Mouse (Mus musculus) cortical plate, adult 2 months (tissue): ENCODE measurements around the gene 9530077C05Rik. TPM values are rescaled to one million over a fixed set of nuclear protein-coding genes. Genes with fewer than 3 reads are reported as not detected.
A peak's percentile ranks its signal among the peaks of the same experiment; 100 is the strongest.

ENCODE experiments used
- H3K27ac ChIP-seq: fragments of 200-500 bp; 2 replicates; pipeline ENCODE4 v1.5.1; 2012; ENCODE audit warnings: low read length, control low read depth, inconsistent platforms; ENCODE audit not compliant: insufficient read depth
- H3K4me1 ChIP-seq: fragments of 200-500 bp; 2 replicates; pipeline ENCODE4 v1.6.1; 2011; ENCODE audit warnings: low read length; ENCODE audit not compliant: control insufficient read depth, insufficient read depth
- H3K4me3 ChIP-seq: fragments of 200-500 bp; 2 replicates; pipeline ENCODE4 v1.5.1; 2011; ENCODE audit warnings: mild to moderate bottlenecking, low read length, control low read depth; ENCODE audit not compliant: insufficient read depth
- CTCF ChIP-seq: fragments of 200-500 bp; IDR thresholded peaks from 2 replicates; pipeline ENCODE4 v1.5.1; 2011; ENCODE audit warnings: mild to moderate bottlenecking, control low read depth, low read length; ENCODE audit not compliant: insufficient read depth; ENCODE audit errors: extremely low read depth
- POLR2A ChIP-seq: fragments of 200-500 bp; IDR thresholded peaks from 2 replicates; pipeline ENCODE4 v1.6.1; 2011; ENCODE audit warnings: mild to moderate bottlenecking, low read length, control low read depth; ENCODE audit not compliant: insufficient read depth; ENCODE audit errors: extremely low read depth
- polyA plus RNA-seq: library from polyadenylated mRNA; depleted of rRNA; stranded (reverse); fragments of >200 nt; gene quantifications from 2 replicates; pipeline ENCODE4 v1.2.3, GENCODE M21; 2012; rRNA removed

Gene 9530077C05Rik
- polyA plus RNA-seq, 1 experiment, result 8.1 TPM

- TF ChIP-seq CTCF (no peak), POLR2A (peak; percentile 87)
- Histone ChIP-seq H3K27ac (no peak within 1 kb of the TSS), H3K4me3 (peak within 1 kb of the TSS; percentile 63), H3K4me1 (peaks cover 2% of the 10 kb centered on the region)
Measured at GRCm38 (mm10) chr9:22475424-22475868, 64.1 kb downstream of the 9530077C05Rik start, which contains the start of gene Bbs9. TSS of gene Bbs9 (plus strand) at chr9:22475715.

- Histone ChIP-seq H3K4me3 (peak overlapping the region; percentile 63), H3K27ac (no peak overlapping the region), H3K4me1 (peaks cover 2% of the 10 kb centered on the region)
- TF ChIP-seq CTCF (no peak), POLR2A (no peak)
Measured at GRCm38 (mm10) chr9:22476265-22476664, 65.0 kb downstream of the 9530077C05Rik start.

GRCm38 (mm10) chr9:22478946-22479345, 67.6 kb downstream of the 9530077C05Rik start:
- Histone ChIP-seq H3K4me3 (no peak overlapping the region), H3K4me1 (peaks cover 2% of the 10 kb centered on the region), H3K27ac (no peak overlapping the region)
- TF ChIP-seq POLR2A (no peak), CTCF (no peak)

- Histone ChIP-seq H3K4me1 (no peaks in the 10 kb centered on the region), H3K27ac (no peak overlapping the region), H3K4me3 (no peak overlapping the region)
- TF ChIP-seq CTCF (no peak), POLR2A (no peak)
Measured at GRCm38 (mm10) chr9:22483866-22484561, 72.7 kb downstream of the 9530077C05Rik start.

GRCm38 (mm10) chr9:22484562-22485308, 73.4 kb downstream of the 9530077C05Rik start:
- H3K4me3 ChIP-seq, result no peak overlapping the region
- H3K27ac ChIP-seq, result no peak overlapping the region
- no peaks in the 10 kb centered on the region for H3K4me1 ChIP-seq
- no peak for TF ChIP-seq POLR2A
- TF ChIP-seq CTCF, result no peak

GRCm38 (mm10) chr9:22486211-22486610, 74.9 kb downstream of the 9530077C05Rik start:
- TF ChIP-seq POLR2A, result no peak
- TF ChIP-seq CTCF, result no peak
- no peaks in the 10 kb centered on the region for H3K4me1 ChIP-seq

GRCm38 (mm10) chr9:22488963-22489362, 77.7 kb downstream of the 9530077C05Rik start:
- TF ChIP-seq CTCF (no peak), POLR2A (no peak)

More at GRCm38 (mm10) chr9:22486211-22486610, 74.9 kb downstream of the 9530077C05Rik start:
- Histone ChIP-seq H3K4me3 (no peak overlapping the region), H3K27ac (no peak overlapping the region)

More at GRCm38 (mm10) chr9:22488963-22489362, 77.7 kb downstream of the 9530077C05Rik start:
- H3K4me3 ChIP-seq, result no peak overlapping the region
- H3K4me1 ChIP-seq, result no peaks in the 10 kb centered on the region
- no peak overlapping the region for H3K27ac ChIP-seq

Other genes with a start within 250 kb of the 9530077C05Rik start
- gene Zfp872, start 223.4 kb upstream of the 9530077C05Rik start, polyA plus RNA-seq, result 0.04 and 0.08 TPM in 2 replicates
- 18.2 and 18.3 TPM in 2 replicates for gene Zfp809, start 185.8 kb upstream of the 9530077C05Rik start, polyA plus RNA-seq
- gene Zfp599, start 151.6 kb upstream of the 9530077C05Rik start, polyA plus RNA-seq, result 1.8 and 2.1 TPM in 2 replicates
- gene Zfp810, start 103.9 kb upstream of the 9530077C05Rik start, polyA plus RNA-seq, result 15.7 and 18.7 TPM in 2 replicates
- 10.5 and 14.0 TPM in 2 replicates for gene Anln, start 22.3 kb upstream of the 9530077C05Rik start, polyA plus RNA-seq
- gene Gm17545, start 42.8 kb downstream of the 9530077C05Rik start, polyA plus RNA-seq, result not detected in 2 replicates
- gene Rp9, start 58.2 kb downstream of the 9530077C05Rik start, polyA plus RNA-seq, result 62.3 and 68.9 TPM in 2 replicates
- 17.9 and 18.5 TPM in 2 replicates for gene Bbs9, start 64.2 kb downstream of the 9530077C05Rik start, polyA plus RNA-seq